Mouse (Mus musculus) liver, postnatal 0 days (tissue): ENCODE measurements around the gene Ddx39b. TPM values are rescaled to one million over a fixed set of nuclear protein-coding genes. Genes with fewer than 3 reads are reported as not detected.

Experiments used
- ATAC-seq: fragments of 200-750 bp; cut with Nextera tagmentation; 2 replicates; pipeline ENCODE4 v1.8.0; 2017; ENCODE audit warnings: mild to moderate bottlenecking, moderate library complexity
- DNase-seq: peaks from one replicate; pipeline ENCODE4 v3.0.0-alpha.2; 2016
- H3K27ac ChIP-seq: fragments of 300-500 bp; sonication (generic); 2 replicates; pipeline ENCODE4 v1.5.1; 2014; ENCODE audit warnings: antibody characterized with exemption, moderate library complexity, mild to moderate bottlenecking, low read depth
- H3K27me3 ChIP-seq: fragments of 300-500 bp; sonication (generic); 2 replicates; pipeline ENCODE4 v1.6.1; 2014; ENCODE audit warnings: low read length, control low read depth, mixed read lengths; ENCODE audit not compliant: insufficient read depth
- H3K36me3 ChIP-seq: fragments of 300-500 bp; sonication (generic); replicated peaks from 2 replicates; pipeline ENCODE4 v1.6.1; 2014; ENCODE audit warnings: mild to moderate bottlenecking, control low read depth, low read length, moderate library complexity, mixed read lengths; ENCODE audit not compliant: insufficient read depth
- H3K4me1 ChIP-seq: fragments of 300-500 bp; sonication (generic); 2 replicates; pipeline ENCODE4 v1.6.1; 2014; ENCODE audit warnings: antibody characterized with exemption, mild to moderate bottlenecking, control low read depth; ENCODE audit not compliant: insufficient read depth
- H3K4me2 ChIP-seq: fragments of 300-500 bp; sonication (generic); 2 replicates; pipeline ENCODE4 v1.6.1; 2014; ENCODE audit warnings: low read depth, mild to moderate bottlenecking, low read length, moderate library complexity, mixed read lengths
- H3K4me3 ChIP-seq: fragments of 300-500 bp; sonication (generic); 2 replicates; pipeline ENCODE4 v1.5.1; 2014; ENCODE audit warnings: low read depth, low read length
- H3K9ac ChIP-seq: fragments of 300-500 bp; sonication (generic); replicated peaks from 2 replicates; pipeline ENCODE4 v1.6.1; 2014; ENCODE audit warnings: mild to moderate bottlenecking, moderate library complexity
- H3K9me3 ChIP-seq: fragments of 300-500 bp; sonication (generic); 2 replicates; pipeline ENCODE4 v1.6.1; 2016; ENCODE audit warnings: mild to moderate bottlenecking, control low read depth, low read length, mixed read lengths
- CTCF ChIP-seq: sonication (generic); IDR thresholded peaks from 2 replicates; pipeline ENCODE4 v1.5.1; 2016; ENCODE audit warnings: antibody characterized with exemption, low read depth
- EP300 ChIP-seq: IDR thresholded peaks from 2 replicates; pipeline ENCODE4 v1.6.1; 2016; ENCODE audit warnings: antibody characterized with exemption, low read depth, mild to moderate bottlenecking
- WGBS: fragments of 180-500 bp; shearing (Covaris S2); extraction: QIAGEN DNeasy Blood & Tissue Kit; methylation state at CpG from one replicate; pipeline ENCODE4 v1.1.7; 2014; ENCODE audit not compliant: insufficient replicate concordance; 5-methylcytosine and 5-hydroxymethylcytosine counted together
- polyA plus RNA-seq: library from polyadenylated mRNA; unstranded; fragments of >200 nt; fragmentation: Nextera tagmentation; extraction: Ambion mirVana; gene quantifications from 2 replicates; pipeline ENCODE4 v1.2.1, GENCODE M21; 2015

Ddx39b gene
- polyA plus RNA-seq, 1 experiment from 2014 or later: 87.2 TPM

- 84% methylated on average over 18 of the region's 18 CpGs for WGBS
- no peak overlapping the region for H3K9ac ChIP-seq
- peaks cover 63% of the 10 kb centered on the region for H3K36me3 ChIP-seq
- DNase-seq (no peak), ATAC-seq (no peak)
- H3K27me3 ChIP-seq: no peaks in the 10 kb centered on the region
- no peak overlapping the region for H3K4me2 ChIP-seq
- H3K27ac ChIP-seq: no peak overlapping the region
- no peak overlapping the region for H3K4me3 ChIP-seq
- H3K9me3 ChIP-seq: no peaks in the 10 kb centered on the region
- TF ChIP-seq CTCF (no peak), EP300 (no peak)
- H3K4me1 ChIP-seq: peaks cover under 1% of the 10 kb centered on the region
Observed at GRCm38 (mm10) chr17:35252619-35253292, 11.2 kb downstream of the Ddx39b start.

- H3K36me3 ChIP-seq: peaks cover 55% of the 10 kb centered on the region
- H3K27ac ChIP-seq: no peak overlapping the region
- no peak overlapping the region for H3K4me3 ChIP-seq
- no peak overlapping the region for H3K9ac ChIP-seq
- H3K4me1 ChIP-seq: peaks cover 3% of the 10 kb centered on the region
- TF ChIP-seq EP300 (no peak), CTCF (no peak)
- no peaks in the 10 kb centered on the region for H3K27me3 ChIP-seq
- no peak for DNase-seq
- 85% methylated on average over 32 of the region's 32 CpGs for WGBS
- no peak for ATAC-seq
- no peaks in the 10 kb centered on the region for H3K9me3 ChIP-seq
- H3K4me2 ChIP-seq: no peak overlapping the region
Observed at GRCm38 (mm10) chr17:35253293-35254093, 11.9 kb downstream of the Ddx39b start.

- Histone ChIP-seq H3K4me1 (peaks cover 10% of the 10 kb centered on the region), H3K27me3 (no peaks in the 10 kb centered on the region), H3K36me3 (peaks cover 46% of the 10 kb centered on the region), H3K9me3 (no peaks in the 10 kb centered on the region), H3K27ac (no peak overlapping the region), H3K4me2 (no peak overlapping the region), H3K9ac (no peak overlapping the region), H3K4me3 (no peak overlapping the region)
- 61% methylated on average over 11 of the region's 11 CpGs for WGBS
- ATAC-seq (0 out of 2 replicates have a peak, but pooled peaks have one; percentile 22), DNase-seq (peak; percentile 72)
- TF ChIP-seq EP300 (no peak), CTCF (peak; percentile 91)
Observed at GRCm38 (mm10) chr17:35254241-35255098, 12.9 kb downstream of the Ddx39b start.

- Histone ChIP-seq H3K4me2 (no peak overlapping the region), H3K36me3 (peaks cover 37% of the 10 kb centered on the region)
- 74% methylated on average over 3 of the region's 3 CpGs for WGBS
Observed at GRCm38 (mm10) chr17:35255301-35255700, 13.8 kb downstream of the Ddx39b start.

GRCm38 (mm10) chr17:35255704-35256103 lies 14.2 kb downstream of the Ddx39b start:
- WGBS: 50% methylated on average over 4 of the region's 4 CpGs
- no peak for ATAC-seq
- no peak overlapping the region for H3K9ac ChIP-seq
- H3K36me3 ChIP-seq: peaks cover 33% of the 10 kb centered on the region
- TF ChIP-seq EP300 (no peak), CTCF (no peak)
- no peak for DNase-seq
- H3K4me2 ChIP-seq: no peak overlapping the region
- H3K27me3 ChIP-seq: no peaks in the 10 kb centered on the region
- no peaks in the 10 kb centered on the region for H3K9me3 ChIP-seq
- no peak overlapping the region for H3K27ac ChIP-seq
- peaks cover 12% of the 10 kb centered on the region for H3K4me1 ChIP-seq
- no peak overlapping the region for H3K4me3 ChIP-seq

More at GRCm38 (mm10) chr17:35255301-35255700, 13.8 kb downstream of the Ddx39b start:
- no peak overlapping the region for H3K4me3 ChIP-seq
- H3K27ac ChIP-seq: no peak overlapping the region
- no peak overlapping the region for H3K9ac ChIP-seq
- no peaks in the 10 kb centered on the region for H3K27me3 ChIP-seq
- H3K9me3 ChIP-seq: no peaks in the 10 kb centered on the region
- TF ChIP-seq EP300: no peak
- TF ChIP-seq CTCF: no peak
- peaks cover 12% of the 10 kb centered on the region for H3K4me1 ChIP-seq
- ATAC-seq (no peak), DNase-seq (no peak)

GRCm38 (mm10) chr17:35257378-35257777 lies 15.8 kb downstream of the Ddx39b start:
- Histone ChIP-seq H3K27ac (peak overlapping the region; percentile 92), H3K27me3 (no peaks in the 10 kb centered on the region), H3K9me3 (no peaks in the 10 kb centered on the region), H3K4me2 (peak overlapping the region; percentile 86), H3K4me3 (peak overlapping the region; percentile 57), H3K4me1 (peaks cover 17% of the 10 kb centered on the region), H3K9ac (peak overlapping the region; percentile 80), H3K36me3 (peaks cover 18% of the 10 kb centered on the region)
- ATAC-seq (peak; percentile 34; the same call in 1 of the 2 replicates), DNase-seq (no peak)
- 14% methylated on average over 1 of the region's 1 CpGs for WGBS
- TF ChIP-seq EP300: no peak
- no peak for TF ChIP-seq CTCF
